In genomic region chr2:83052914-83053690, GRCm38 (mm10) we compare ENCODE assay signal across 20 mouse cellular contexts.
DNase-seq lines count a peak whose midpoint lies in the region; ATAC-seq and TF ChIP-seq lines count a peak whose summit lies in the region.
"Had no signal": no experiment of that assay in that cellular context is flagged by ENCODE, and none has a peak within 500 bp of the region (broad histone marks: within the 10 kb centered on the region; RNA-seq: fewer than 3 reads in every experiment).

No protein-coding gene starts in this region.

- no peaks in the 10 kb centered on the region for H3K4me1 ChIP-seq in forebrain, embryonic 15.5 days
- H3K4me1 ChIP-seq in forebrain, embryonic 11.5 days (replicated peaks; ENCODE audit: control insufficient read depth, insufficient read depth, low read length) = no peaks in the 10 kb centered on the region
- H3K4me1 ChIP-seq in midbrain, postnatal 0 days (ENCODE audit: insufficient read depth, low read length) = no peaks in the 10 kb centered on the region
- no peaks in the 10 kb centered on the region for H3K4me1 ChIP-seq in midbrain, embryonic 11.5 days (ENCODE audit: control insufficient read depth, insufficient read depth, low read length)
- no peaks in the 10 kb centered on the region for H3K4me1 ChIP-seq in forebrain, embryonic 16.5 days (replicated peaks; ENCODE audit: control insufficient read depth, insufficient read depth, low read length)
- H3K4me1 ChIP-seq: hindbrain, embryonic 15.5 days; midbrain, embryonic 12.5 days; stomach, embryonic 15.5 days had no signal

- no peak overlapping the region for H3K4me2 ChIP-seq in forebrain, embryonic 15.5 days (replicated peaks)
- no peak overlapping the region for H3K4me2 ChIP-seq in forebrain, embryonic 11.5 days (ENCODE audit: low read depth, low read length, severe bottlenecking)
- H3K4me2 ChIP-seq in midbrain, postnatal 0 days (ENCODE audit: low read depth, low read length, poor library complexity, severe bottlenecking) = no peak overlapping the region
- H3K4me2 ChIP-seq in midbrain, embryonic 11.5 days = no peak overlapping the region
- H3K4me2 ChIP-seq in forebrain, embryonic 16.5 days (ENCODE audit: low read length) = no peak overlapping the region
- H3K4me2 ChIP-seq: heart, embryonic 11.5 days; hindbrain, embryonic 15.5 days; midbrain, embryonic 12.5 days; stomach, embryonic 15.5 days had no signal

- H3K27ac ChIP-seq in forebrain, embryonic 15.5 days (replicated peaks) = peak overlapping the region; percentile 37; the same call in 1 of the 2 replicates
- H3K27ac ChIP-seq in forebrain, embryonic 11.5 days (ENCODE audit: low read depth, low read length) = no peak overlapping the region
- H3K27ac ChIP-seq in midbrain, postnatal 0 days (ENCODE audit: low read depth, low read length) = no peak overlapping the region
- H3K27ac ChIP-seq in midbrain, embryonic 11.5 days (ENCODE audit: low read depth, low read length) = no peak overlapping the region
- H3K27ac ChIP-seq in forebrain, embryonic 16.5 days (ENCODE audit: low read length) = no peak overlapping the region
- H3K27ac ChIP-seq: hindbrain, embryonic 15.5 days; kidney, postnatal 0 days; midbrain, embryonic 12.5 days; stomach, embryonic 15.5 days had no signal

- no peak overlapping the region for H3K9ac ChIP-seq in forebrain, embryonic 15.5 days (replicated peaks)
- no peak overlapping the region for H3K9ac ChIP-seq in forebrain, embryonic 11.5 days (ENCODE audit: low read length)
- no peak overlapping the region for H3K9ac ChIP-seq in midbrain, postnatal 0 days (replicated peaks; ENCODE audit: low read length, poor library complexity, severe bottlenecking)
- H3K9ac ChIP-seq in midbrain, embryonic 11.5 days (ENCODE audit: low read length) = no peak overlapping the region
- no peak overlapping the region for H3K9ac ChIP-seq in forebrain, embryonic 16.5 days (replicated peaks; ENCODE audit: low read depth, low read length)
- H3K9ac ChIP-seq: hindbrain, embryonic 15.5 days; midbrain, embryonic 12.5 days; stomach, embryonic 15.5 days had no signal

- H3K9me3 ChIP-seq in forebrain, embryonic 15.5 days = no peaks in the 10 kb centered on the region
- H3K9me3 ChIP-seq in forebrain, embryonic 11.5 days (ENCODE audit: control insufficient read depth, low read length) = no peaks in the 10 kb centered on the region
- H3K9me3 ChIP-seq in midbrain, postnatal 0 days (ENCODE audit: low read length) = no peaks in the 10 kb centered on the region
- no peaks in the 10 kb centered on the region for H3K9me3 ChIP-seq in midbrain, embryonic 11.5 days (ENCODE audit: control insufficient read depth, low read length)
- H3K9me3 ChIP-seq in forebrain, embryonic 16.5 days (ENCODE audit: control insufficient read depth, low read length) = no peaks in the 10 kb centered on the region
- H3K9me3 ChIP-seq: hindbrain, embryonic 15.5 days; midbrain, embryonic 12.5 days; stomach, embryonic 15.5 days had no signal

- peak; percentile 75 for ATAC-seq in forebrain, embryonic 15.5 days (replicated peaks)
- ATAC-seq in forebrain, embryonic 11.5 days (replicated peaks; ENCODE audit: low FRiP score) = no peak
- ATAC-seq in midbrain, postnatal 0 days (ENCODE audit: low FRiP score) = no peak
- no peak for ATAC-seq in midbrain, embryonic 11.5 days (ENCODE audit: low FRiP score)
- ATAC-seq in forebrain, embryonic 16.5 days = peak; percentile 91

- no peaks in the 10 kb centered on the region for H3K27me3 ChIP-seq in forebrain, embryonic 15.5 days
- no peaks in the 10 kb centered on the region for H3K27me3 ChIP-seq in forebrain, embryonic 11.5 days (ENCODE audit: control insufficient read depth, insufficient read depth, low read length)
- H3K27me3 ChIP-seq in midbrain, postnatal 0 days (ENCODE audit: insufficient read depth, low read length) = no peaks in the 10 kb centered on the region
- H3K27me3 ChIP-seq in midbrain, embryonic 11.5 days (ENCODE audit: control insufficient read depth, insufficient read depth, low read length) = no peaks in the 10 kb centered on the region
- no peaks in the 10 kb centered on the region for H3K27me3 ChIP-seq in forebrain, embryonic 16.5 days (replicated peaks; ENCODE audit: control insufficient read depth, insufficient read depth, low read length)
- H3K27me3 ChIP-seq: hindbrain, embryonic 15.5 days; midbrain, embryonic 12.5 days; stomach, embryonic 15.5 days had no signal

- no peaks in the 10 kb centered on the region for H3K36me3 ChIP-seq in forebrain, embryonic 15.5 days
- no peaks in the 10 kb centered on the region for H3K36me3 ChIP-seq in forebrain, embryonic 11.5 days (ENCODE audit: control insufficient read depth, insufficient read depth, low read length)
- H3K36me3 ChIP-seq in midbrain, postnatal 0 days (ENCODE audit: insufficient read depth, low read length) = no peaks in the 10 kb centered on the region
- H3K36me3 ChIP-seq in midbrain, embryonic 11.5 days (ENCODE audit: control insufficient read depth, insufficient read depth, low read length) = no peaks in the 10 kb centered on the region
- no peaks in the 10 kb centered on the region for H3K36me3 ChIP-seq in forebrain, embryonic 16.5 days (ENCODE audit: control insufficient read depth, insufficient read depth)
- H3K36me3 ChIP-seq: hindbrain, embryonic 15.5 days; midbrain, embryonic 12.5 days; stomach, embryonic 15.5 days had no signal

- no peak for DNase-seq in forebrain, embryonic 11.5 days (ENCODE audit: low spot score)
- peak; percentile 5 for DNase-seq in midbrain, postnatal 0 days (ENCODE audit: low spot score)
- DNase-seq in midbrain, embryonic 11.5 days (ENCODE audit: low spot score, missing footprints) = no peak
- peak; percentile 7 to 78 for DNase-seq in layer of hippocampus, postnatal 14 days (ENCODE audit: low spot score in 2 of 2)
- no peak for DNase-seq in yolk sac, embryonic 10.5 days (ENCODE audit: low spot score)
- DNase-seq in kidney, postnatal 36 days = no peak
- DNase-seq: adrenal gland, postnatal 10 days; B cell, adult 2 months; cerebellum, postnatal 25 days; kidney, adult 11 months; liver; lung, adult 18-20 months; lung, postnatal 4 days had no signal

- H3K4me3 ChIP-seq in forebrain, embryonic 15.5 days = no peak overlapping the region
- no peak overlapping the region for H3K4me3 ChIP-seq in forebrain, embryonic 11.5 days (ENCODE audit: low read depth, low read length)
- H3K4me3 ChIP-seq in midbrain, postnatal 0 days (ENCODE audit: low read depth, low read length) = no peak overlapping the region
- H3K4me3 ChIP-seq in midbrain, embryonic 11.5 days (ENCODE audit: low read depth, low read length) = no peak overlapping the region
- no peak overlapping the region for H3K4me3 ChIP-seq in forebrain, embryonic 16.5 days (replicated peaks; ENCODE audit: low read length)
- H3K4me3 ChIP-seq: hindbrain, embryonic 15.5 days; midbrain, embryonic 12.5 days; stomach, embryonic 15.5 days had no signal

- 73% methylated on average over 5 of the region's 5 CpGs for WGBS in forebrain, embryonic 15.5 days
- 88% methylated on average over 5 of the region's 5 CpGs for WGBS in forebrain, embryonic 11.5 days
- 83% methylated on average over 5 of the region's 5 CpGs for WGBS in midbrain, postnatal 0 days
- 79% methylated on average over 5 of the region's 5 CpGs for WGBS in midbrain, embryonic 11.5 days
- 64% methylated on average over 5 of the region's 5 CpGs for WGBS in forebrain, embryonic 16.5 days

- no peak for TF ChIP-seq CTCF in midbrain, postnatal 0 days (IDR thresholded peaks at IDR 0.05)

Comparison
In these comparisons a context has a peak if more than half of its experiments do, and no peak if none do; other contexts are left out.
1. ATAC-seq: peak in forebrain, embryonic 15.5 days (single experiment) and forebrain, embryonic 16.5 days (single experiment); none in forebrain, embryonic 11.5 days (single experiment), midbrain, postnatal 0 days (single experiment) and midbrain, embryonic 11.5 days (single experiment).
2. DNase-seq: peak in midbrain, postnatal 0 days (single experiment) and layer of hippocampus, postnatal 14 days (2 of 2); none in forebrain, embryonic 11.5 days (single experiment), midbrain, embryonic 11.5 days (single experiment), yolk sac, embryonic 10.5 days (single experiment) and kidney, postnatal 36 days (0 of 2).